Mouse (Mus musculus): ENCODE results near the gene Bach2. TPM values are rescaled to one million over a fixed set of nuclear protein-coding genes. Genes with fewer than 3 reads are reported as not detected.

The Bach2 gene
- polyA plus RNA-seq, 1 experiment, result 14.1 TPM

DNA sequence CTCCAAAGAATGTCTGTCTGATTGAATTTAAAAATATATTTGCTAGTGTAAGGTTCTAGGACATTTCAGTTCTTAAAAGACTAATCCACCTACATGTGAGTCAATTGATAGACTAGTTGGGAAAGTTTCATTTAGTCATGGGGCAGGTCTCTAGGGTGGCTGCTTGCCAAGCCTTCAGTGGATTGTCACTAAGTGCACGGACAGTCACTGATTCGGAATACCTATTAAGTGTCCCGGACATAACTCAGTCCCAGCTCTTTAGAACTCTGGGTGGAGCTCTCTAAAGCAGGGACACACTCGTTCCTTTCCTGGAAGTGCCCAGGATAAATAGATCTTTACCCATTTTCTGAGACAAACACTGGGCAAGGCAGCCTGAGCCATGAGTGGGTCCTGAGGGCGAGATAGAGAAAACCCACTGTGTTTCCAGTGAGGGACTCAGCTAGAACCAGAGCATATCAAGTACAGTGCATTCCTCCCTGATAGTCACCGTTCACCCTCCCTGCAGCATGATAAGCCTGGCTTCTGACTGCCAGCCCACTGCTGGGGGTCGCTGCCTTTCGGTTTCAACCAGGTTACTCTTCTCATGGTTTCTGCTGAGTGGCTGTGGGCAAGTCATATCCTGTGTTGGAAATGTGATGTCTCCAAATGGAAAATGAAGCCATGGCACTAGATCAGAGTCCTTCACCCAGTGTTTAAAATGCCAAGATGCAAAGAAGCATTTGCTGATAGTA lies 92.1 kb downstream of the Bach2 start:
- no peak for DNase-seq (ENCODE audit: low read depth in 1 of 2, low spot score in 2 of 2)
- Histone ChIP-seq H3K4me1 (ENCODE audit: control insufficient read depth, insufficient read depth, insufficient read length) (peaks cover 11% of the 10 kb centered on the region; the same call in 1 of the 2 replicates), H3K36me3 (ENCODE audit: control insufficient read depth, insufficient read depth, low read length) (no peaks in the 10 kb centered on the region; the same call in 1 of the 2 replicates), H3K27me3 (ENCODE audit: control insufficient read depth, insufficient read depth, low read length) (no peaks in the 10 kb centered on the region), H3K27ac (ENCODE audit: insufficient read depth, low read length) (no peak overlapping the region; the same call in 1 of the 2 replicates), H3K4me3 (ENCODE audit: extremely low read depth, insufficient read depth, insufficient read length) (no peak overlapping the region)
- 76% methylated on average over 8 of the region's 8 CpGs for WGBS
- TF ChIP-seq POLR2A (IDR thresholded peaks at IDR 0.05; ENCODE audit: low read depth, low read length) (no peak), CTCF (IDR thresholded peaks at IDR 0.05; ENCODE audit: extremely low read depth, insufficient read depth, insufficient read length, insufficient replicate concordance) (no peak)

DNA sequence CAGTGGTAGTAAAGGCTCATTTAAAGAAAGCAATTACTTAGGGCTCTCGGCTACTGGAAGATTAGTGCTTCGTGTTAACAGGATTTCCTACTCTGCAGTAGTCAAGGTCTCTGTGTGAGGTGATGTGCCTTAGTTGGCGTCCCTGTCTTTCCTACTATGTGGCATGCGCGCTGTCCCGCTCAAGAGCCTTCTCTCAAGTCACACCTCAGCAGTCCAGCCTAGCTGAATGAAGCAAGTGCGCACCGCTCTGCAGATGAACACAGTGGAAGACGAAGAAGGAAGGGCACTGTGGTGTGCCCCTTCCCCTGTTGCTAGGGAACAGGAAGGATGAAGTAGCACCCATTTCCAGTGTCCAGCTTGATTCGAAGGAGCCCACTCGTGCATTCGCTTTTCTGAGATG lies 93.4 kb downstream of the Bach2 start:
- H3K4me3 ChIP-seq (ENCODE audit: extremely low read depth, insufficient read depth, insufficient read length), result no peak overlapping the region
- no peaks in the 10 kb centered on the region for H3K27me3 ChIP-seq (ENCODE audit: control insufficient read depth, insufficient read depth, low read length)
- no peak overlapping the region for H3K27ac ChIP-seq (ENCODE audit: insufficient read depth, low read length)
- WGBS, result 94% methylated on average over 12 of the region's 12 CpGs
- no peak for DNase-seq (ENCODE audit: low read depth in 1 of 2, low spot score in 2 of 2)
- TF ChIP-seq POLR2A (IDR thresholded peaks at IDR 0.05; ENCODE audit: low read depth, low read length) (no peak), CTCF (IDR thresholded peaks at IDR 0.05; ENCODE audit: extremely low read depth, insufficient read depth, insufficient read length, insufficient replicate concordance) (no peak)
- H3K36me3 ChIP-seq (ENCODE audit: control insufficient read depth, insufficient read depth, low read length), result no peaks in the 10 kb centered on the region; the same call in 1 of the 2 replicates
- H3K4me1 ChIP-seq (ENCODE audit: control insufficient read depth, insufficient read depth, insufficient read length), result peaks cover 17% of the 10 kb centered on the region

DNA sequence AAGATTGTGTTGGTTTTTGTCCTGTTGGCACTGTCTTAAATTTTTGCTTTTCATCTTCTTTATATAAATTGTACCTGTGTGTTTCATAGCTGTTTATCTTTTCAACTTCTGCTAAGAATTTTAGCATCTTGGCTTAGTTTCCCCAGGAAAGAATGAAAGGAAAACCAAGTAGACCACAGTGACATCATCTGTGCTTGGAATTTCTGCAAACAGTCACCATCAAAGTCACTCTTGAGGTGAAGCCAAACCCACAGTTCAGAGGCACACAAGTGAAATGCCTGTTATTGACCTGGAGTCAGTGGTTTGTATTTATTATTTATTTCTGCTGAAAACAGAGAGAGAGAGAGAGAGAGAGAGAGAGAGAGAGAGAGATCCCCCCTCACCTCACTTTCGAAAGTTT lies 95.5 kb downstream of the Bach2 start:
- H3K4me3 ChIP-seq (ENCODE audit: extremely low read depth, insufficient read depth, insufficient read length), result no peak overlapping the region
- peak overlapping the region; percentile 43; the same call in 1 of the 2 replicates for H3K27ac ChIP-seq (ENCODE audit: insufficient read depth, low read length)
- DNase-seq (ENCODE audit: low read depth in 1 of 2, low spot score in 2 of 2), result no peak
- WGBS, result 88% methylated on average over 1 of the region's 1 CpGs
- peaks cover 2% of the 10 kb centered on the region; the same call in 1 of the 2 replicates for H3K36me3 ChIP-seq (ENCODE audit: control insufficient read depth, insufficient read depth, low read length)
- TF ChIP-seq CTCF (IDR thresholded peaks at IDR 0.05; ENCODE audit: extremely low read depth, insufficient read depth, insufficient read length, insufficient replicate concordance) (no peak), POLR2A (IDR thresholded peaks at IDR 0.05; ENCODE audit: low read depth, low read length) (no peak)
- peaks cover 17% of the 10 kb centered on the region for H3K4me1 ChIP-seq (ENCODE audit: control insufficient read depth, insufficient read depth, insufficient read length)
- no peaks in the 10 kb centered on the region for H3K27me3 ChIP-seq (ENCODE audit: control insufficient read depth, insufficient read depth, low read length)

DNA sequence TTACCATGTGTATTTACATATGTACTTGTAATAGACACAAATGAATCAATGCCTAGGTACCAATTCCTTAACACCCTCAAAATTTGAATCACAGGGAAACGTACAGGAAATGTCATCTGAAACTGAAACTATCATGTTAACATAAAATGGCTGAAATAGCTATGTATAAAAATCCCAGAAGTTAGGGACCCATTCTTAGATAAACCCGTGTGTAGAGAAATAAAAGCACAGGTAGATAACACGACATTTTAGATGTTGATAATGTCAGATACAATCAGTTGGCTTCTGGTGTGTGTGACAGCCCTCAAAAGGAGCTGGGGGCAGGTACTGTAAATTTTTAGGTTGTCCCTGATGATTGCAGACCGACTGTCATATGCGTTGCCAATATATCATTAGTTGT lies 96.2 kb downstream of the Bach2 start:
- Histone ChIP-seq H3K4me1 (ENCODE audit: control insufficient read depth, insufficient read depth, insufficient read length) (peaks cover 17% of the 10 kb centered on the region), H3K4me3 (ENCODE audit: extremely low read depth, insufficient read depth, insufficient read length) (no peak overlapping the region), H3K27me3 (ENCODE audit: control insufficient read depth, insufficient read depth, low read length) (no peaks in the 10 kb centered on the region), H3K27ac (ENCODE audit: insufficient read depth, low read length) (peak overlapping the region; percentile 88), H3K36me3 (ENCODE audit: control insufficient read depth, insufficient read depth, low read length) (peaks cover 2% of the 10 kb centered on the region; the same call in 1 of the 2 replicates)
- TF ChIP-seq POLR2A (IDR thresholded peaks at IDR 0.05; ENCODE audit: low read depth, low read length) (no peak), CTCF (IDR thresholded peaks at IDR 0.05; ENCODE audit: extremely low read depth, insufficient read depth, insufficient read length, insufficient replicate concordance) (no peak)
- WGBS, result 58% methylated on average over 5 of the region's 5 CpGs
- no peak for DNase-seq (ENCODE audit: low read depth in 1 of 2, low spot score in 2 of 2)

DNA sequence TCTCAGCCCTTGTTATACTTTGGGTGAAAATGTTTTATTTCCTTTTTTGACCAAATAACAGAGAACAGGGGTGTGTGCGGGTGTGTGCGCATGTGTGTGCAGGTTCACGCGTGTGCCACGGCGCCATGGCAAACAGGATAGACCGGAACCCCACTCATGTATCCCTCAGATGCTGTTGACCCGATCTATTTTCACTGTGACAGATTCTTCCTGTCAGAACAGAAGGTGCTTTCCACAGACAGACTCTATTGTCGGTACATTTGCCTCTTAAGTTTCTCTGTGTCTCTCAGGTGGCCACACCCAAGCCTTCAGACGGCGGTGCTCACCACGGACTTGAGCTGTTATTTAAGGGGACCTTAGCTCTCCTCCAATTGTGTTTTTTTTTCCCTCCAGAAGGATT lies 97.1 kb downstream of the Bach2 start:
- H3K36me3 ChIP-seq (ENCODE audit: control insufficient read depth, insufficient read depth, low read length), result peaks cover 2% of the 10 kb centered on the region; the same call in 1 of the 2 replicates
- TF ChIP-seq POLR2A (IDR thresholded peaks at IDR 0.05; ENCODE audit: low read depth, low read length) (no peak), CTCF (IDR thresholded peaks at IDR 0.05; ENCODE audit: extremely low read depth, insufficient read depth, insufficient read length, insufficient replicate concordance) (no peak)
- peaks cover 17% of the 10 kb centered on the region for H3K4me1 ChIP-seq (ENCODE audit: control insufficient read depth, insufficient read depth, insufficient read length)
- no peak overlapping the region for H3K4me3 ChIP-seq (ENCODE audit: extremely low read depth, insufficient read depth, insufficient read length)
- no peaks in the 10 kb centered on the region for H3K27me3 ChIP-seq (ENCODE audit: control insufficient read depth, insufficient read depth, low read length)
- peak in 1 of 2 experiments; percentile 49 for DNase-seq (ENCODE audit: low read depth in 1 of 2, low spot score in 2 of 2)
- 38% methylated on average over 12 of the region's 12 CpGs for WGBS
- H3K27ac ChIP-seq (ENCODE audit: insufficient read depth, low read length), result peak overlapping the region; percentile 88

DNA sequence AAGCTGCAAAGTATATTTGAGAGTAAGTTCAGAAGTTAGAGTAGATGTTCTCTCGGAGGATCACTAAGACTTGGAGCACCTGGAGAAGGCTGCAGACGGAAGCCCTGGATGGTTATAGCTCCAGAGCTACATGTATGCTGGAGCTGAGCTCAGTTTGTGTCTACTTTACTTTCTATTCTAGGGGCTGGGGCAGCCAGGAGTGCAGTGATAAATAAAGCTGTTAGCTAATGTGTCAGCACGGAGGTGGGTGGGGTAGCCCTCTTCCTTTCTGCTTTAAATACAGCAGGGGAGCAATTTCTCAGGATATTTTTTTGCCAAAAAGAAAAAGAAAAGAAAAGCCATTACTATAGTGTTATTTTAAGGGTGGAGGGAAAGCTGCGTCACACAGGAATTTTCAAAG lies 98.0 kb downstream of the Bach2 start:
- WGBS, result 64% methylated on average over 4 of the region's 4 CpGs
- Histone ChIP-seq H3K4me3 (ENCODE audit: extremely low read depth, insufficient read depth, insufficient read length) (no peak overlapping the region), H3K4me1 (ENCODE audit: control insufficient read depth, insufficient read depth, insufficient read length) (peaks cover 15% of the 10 kb centered on the region), H3K27ac (ENCODE audit: insufficient read depth, low read length) (peak overlapping the region; percentile 68), H3K27me3 (ENCODE audit: control insufficient read depth, insufficient read depth, low read length) (no peaks in the 10 kb centered on the region), H3K36me3 (ENCODE audit: control insufficient read depth, insufficient read depth, low read length) (peaks cover 2% of the 10 kb centered on the region; the same call in 1 of the 2 replicates)
- TF ChIP-seq POLR2A (IDR thresholded peaks at IDR 0.05; ENCODE audit: low read depth, low read length), result no peak
- no peak for TF ChIP-seq CTCF (IDR thresholded peaks at IDR 0.05; ENCODE audit: extremely low read depth, insufficient read depth, insufficient read length, insufficient replicate concordance)
- DNase-seq (ENCODE audit: low read depth in 1 of 2, low spot score in 2 of 2), result no peak

DNA sequence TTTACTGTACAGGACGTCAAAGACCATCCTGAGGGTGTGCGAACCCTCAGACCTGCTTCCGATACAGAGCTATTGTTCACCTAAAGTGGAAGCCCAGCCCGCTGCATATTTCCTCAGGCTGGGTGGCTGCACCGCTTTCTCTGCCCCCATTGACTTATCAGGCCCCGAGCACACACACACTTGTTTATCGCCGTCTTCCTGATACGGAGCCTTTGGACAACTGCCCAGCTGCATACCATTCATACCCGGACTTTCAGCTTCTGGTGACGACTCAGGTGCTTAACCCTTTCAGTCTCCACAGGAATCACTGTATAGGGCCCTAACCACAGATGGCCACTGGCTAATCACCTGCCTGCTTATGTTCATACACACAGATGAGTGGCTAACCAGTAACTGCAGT lies 99.0 kb downstream of the Bach2 start:
- no peak for DNase-seq (ENCODE audit: low read depth in 1 of 2, low spot score in 2 of 2)
- TF ChIP-seq CTCF (IDR thresholded peaks at IDR 0.05; ENCODE audit: extremely low read depth, insufficient read depth, insufficient read length, insufficient replicate concordance) (no peak), POLR2A (IDR thresholded peaks at IDR 0.05; ENCODE audit: low read depth, low read length) (no peak)
- Histone ChIP-seq H3K36me3 (ENCODE audit: control insufficient read depth, insufficient read depth, low read length) (peaks cover 2% of the 10 kb centered on the region; the same call in 1 of the 2 replicates), H3K27ac (ENCODE audit: insufficient read depth, low read length) (peak overlapping the region; percentile 33; the same call in 1 of the 2 replicates), H3K4me1 (ENCODE audit: control insufficient read depth, insufficient read depth, insufficient read length) (peaks cover 18% of the 10 kb centered on the region), H3K27me3 (ENCODE audit: control insufficient read depth, insufficient read depth, low read length) (no peaks in the 10 kb centered on the region), H3K4me3 (ENCODE audit: extremely low read depth, insufficient read depth, insufficient read length) (no peak overlapping the region)
- WGBS, result 57% methylated on average over 11 of the region's 11 CpGs

Data from spleen, adult 2 months (tissue).